Mouse (Mus musculus) kidney, adult 2 months (tissue): ENCODE data around the gene Agrp.

Experiments
- CTCF ChIP-seq: fragments of 200-500 bp; conservative IDR thresholded peaks from 2 replicates; pipeline ENCODE4 v1.5.1; 2011; ENCODE audit warnings: low read depth, mild to moderate bottlenecking, control low read depth, low read length, moderate library complexity, mixed read lengths; ENCODE audit not compliant: insufficient read depth, insufficient read length
- POLR2A ChIP-seq: fragments of 200-500 bp; IDR thresholded peaks from one replicate; pipeline ENCODE4 v1.6.1; 2011; ENCODE audit warnings: low read depth, low read length, control low read depth

DNA sequence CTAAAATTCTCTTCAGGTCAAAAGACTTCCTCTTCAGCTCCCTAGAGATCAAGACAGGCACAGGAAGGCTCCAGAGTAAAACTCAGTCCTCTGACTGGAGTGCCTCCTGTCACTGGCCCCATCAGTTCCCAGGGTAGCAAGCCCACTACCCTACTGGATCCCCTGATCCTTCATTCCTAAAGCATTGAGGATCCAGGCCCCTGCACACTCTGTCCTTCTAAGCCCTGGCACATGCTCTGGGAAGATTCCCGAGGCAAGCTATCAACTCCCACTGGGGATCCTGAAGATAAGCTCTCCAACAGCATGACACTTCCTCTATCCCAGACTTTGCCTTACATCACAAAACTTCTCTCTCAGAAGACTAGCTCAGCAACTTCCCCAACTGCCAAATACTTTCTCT, 93.5 kb downstream of the Agrp start:
- no peak for TF ChIP-seq CTCF
- no peak for TF ChIP-seq POLR2A
